Mouse (Mus musculus): ENCODE data around the gene Gapvd1. TPM values are rescaled to one million over a fixed set of nuclear protein-coding genes. Genes with fewer than 3 reads are reported as not detected.
"Not testable (repeated sequence)": the region's sequence is repeated elsewhere in the genome, so short reads cannot be mapped to it uniquely, and the experiment has no call there.

The Gapvd1 gene
- polyA plus RNA-seq, 1 experiment from 2014 or later = 89.4 TPM

- Histone ChIP-seq H3K4me3 (no peak overlapping the region), H3K4me1 (no peaks in the 10 kb centered on the region), H3K36me3 (replicated peaks) (no peaks in the 10 kb centered on the region; the same call in 1 of the 2 replicates), H3K27ac (no peak overlapping the region), H3K9me3 (no peaks in the 10 kb centered on the region), H3K27me3 (ENCODE audit: poor library complexity, severe bottlenecking) (no peaks in the 10 kb centered on the region)
- DNase-seq (ENCODE audit: extremely low spot score, low spot score) = no peak
- WGBS = 73% methylated on average over 2 of the region's 2 CpGs
Measured at GRCm38 (mm10) chr2:34762872-34763271, 7.8 kb upstream of the Gapvd1 start.

- no peak for DNase-seq (ENCODE audit: extremely low spot score, low spot score)
- H3K4me1 ChIP-seq = no peaks in the 10 kb centered on the region
- H3K27ac ChIP-seq = no peak overlapping the region
- no peaks in the 10 kb centered on the region for H3K36me3 ChIP-seq (replicated peaks)
- no peaks in the 10 kb centered on the region for H3K27me3 ChIP-seq (ENCODE audit: poor library complexity, severe bottlenecking)
- no peak overlapping the region for H3K4me3 ChIP-seq
- H3K9me3 ChIP-seq = no peaks in the 10 kb centered on the region
- WGBS = 95% methylated on average over 2 of the region's 2 CpGs
Measured at GRCm38 (mm10) chr2:34762174-34762573, 7.1 kb upstream of the Gapvd1 start.

- not testable (repeated sequence) for H3K27ac ChIP-seq; H3K4me3 ChIP-seq; DNase-seq (ENCODE audit: extremely low spot score, low spot score); H3K4me1 ChIP-seq; H3K36me3 ChIP-seq (replicated peaks); H3K27me3 ChIP-seq (ENCODE audit: poor library complexity, severe bottlenecking); H3K9me3 ChIP-seq
- 89% methylated on average over 5 of the region's 5 CpGs for WGBS
Measured at GRCm38 (mm10) chr2:34761272-34761671, 6.2 kb upstream of the Gapvd1 start.

- 94% methylated on average over 1 of the region's 1 CpGs for WGBS
- DNase-seq (ENCODE audit: extremely low spot score, low spot score) = no peak
- H3K4me1 ChIP-seq = peaks cover 19% of the 10 kb centered on the region
- no peaks in the 10 kb centered on the region for H3K36me3 ChIP-seq (replicated peaks)
- H3K27ac ChIP-seq = no peak overlapping the region
- H3K27me3 ChIP-seq (ENCODE audit: poor library complexity, severe bottlenecking) = no peaks in the 10 kb centered on the region
- no peaks in the 10 kb centered on the region for H3K9me3 ChIP-seq
- H3K4me3 ChIP-seq = no peak overlapping the region
Measured at GRCm38 (mm10) chr2:34757341-34757740, 2.3 kb upstream of the Gapvd1 start.

- DNase-seq (ENCODE audit: extremely low spot score, low spot score) = peak; percentile 87
- under 1% methylated on average over 83 of the region's 106 CpGs for WGBS
- no peaks in the 10 kb centered on the region for H3K9me3 ChIP-seq
Measured at GRCm38 (mm10) chr2:34753811-34754550, 1.1 kb downstream of the Gapvd1 start.

GRCm38 (mm10) chr2:34750245-34750644, 4.8 kb downstream of the Gapvd1 start:
- Histone ChIP-seq H3K27me3 (ENCODE audit: poor library complexity, severe bottlenecking) (no peaks in the 10 kb centered on the region), H3K27ac (no peak overlapping the region), H3K4me3 (no peak overlapping the region), H3K4me1 (peaks cover 22% of the 10 kb centered on the region), H3K36me3 (replicated peaks) (peaks cover 25% of the 10 kb centered on the region), H3K9me3 (no peaks in the 10 kb centered on the region)
- WGBS = 81% methylated on average over 2 of the region's 2 CpGs
- no peak for DNase-seq (ENCODE audit: extremely low spot score, low spot score)

More at GRCm38 (mm10) chr2:34753811-34754550, 1.1 kb downstream of the Gapvd1 start:
- peak overlapping the region; percentile 96 for H3K4me3 ChIP-seq
- H3K4me1 ChIP-seq = peaks cover 24% of the 10 kb centered on the region
- H3K27me3 ChIP-seq (ENCODE audit: poor library complexity, severe bottlenecking) = no peaks in the 10 kb centered on the region
- H3K27ac ChIP-seq = peak overlapping the region; percentile 98
- peaks cover 3% of the 10 kb centered on the region; the same call in 1 of the 2 replicates for H3K36me3 ChIP-seq (replicated peaks)

GRCm38 (mm10) chr2:34748479-34748878, 6.6 kb downstream of the Gapvd1 start:
- Histone ChIP-seq H3K9me3 (no peaks in the 10 kb centered on the region), H3K36me3 (replicated peaks) (peaks cover 36% of the 10 kb centered on the region), H3K27ac (no peak overlapping the region), H3K27me3 (ENCODE audit: poor library complexity, severe bottlenecking) (no peaks in the 10 kb centered on the region), H3K4me3 (no peak overlapping the region), H3K4me1 (peaks cover 16% of the 10 kb centered on the region)
- DNase-seq (ENCODE audit: extremely low spot score, low spot score) = no peak
- WGBS = 93% methylated on average over 4 of the region's 4 CpGs

GRCm38 (mm10) chr2:34745673-34746072, 9.4 kb downstream of the Gapvd1 start:
- Histone ChIP-seq H3K36me3 (replicated peaks) (peaks cover 51% of the 10 kb centered on the region), H3K4me3 (no peak overlapping the region), H3K4me1 (no peaks in the 10 kb centered on the region), H3K27me3 (ENCODE audit: poor library complexity, severe bottlenecking) (no peaks in the 10 kb centered on the region), H3K9me3 (no peaks in the 10 kb centered on the region), H3K27ac (no peak overlapping the region)
- WGBS = 92% methylated on average over 2 of the region's 2 CpGs
- no peak for DNase-seq (ENCODE audit: extremely low spot score, low spot score)

- peaks cover 48% of the 10 kb centered on the region for H3K36me3 ChIP-seq (replicated peaks)
- no peaks in the 10 kb centered on the region for H3K4me1 ChIP-seq
- no peaks in the 10 kb centered on the region for H3K9me3 ChIP-seq
- no peak overlapping the region for H3K4me3 ChIP-seq
- DNase-seq (ENCODE audit: extremely low spot score, low spot score) = no peak
- no peak overlapping the region for H3K27ac ChIP-seq
- WGBS = 97% methylated on average over 8 of the region's 8 CpGs
- no peaks in the 10 kb centered on the region for H3K27me3 ChIP-seq (ENCODE audit: poor library complexity, severe bottlenecking)
Measured at GRCm38 (mm10) chr2:34744476-34744875, 10.6 kb downstream of the Gapvd1 start.

- H3K4me1 ChIP-seq = no peaks in the 10 kb centered on the region
- no peak overlapping the region for H3K4me3 ChIP-seq
- 94% methylated on average over 8 of the region's 8 CpGs for WGBS
- peaks cover 41% of the 10 kb centered on the region for H3K36me3 ChIP-seq (replicated peaks)
- no peak for DNase-seq (ENCODE audit: extremely low spot score, low spot score)
- no peak overlapping the region for H3K27ac ChIP-seq
- no peaks in the 10 kb centered on the region for H3K27me3 ChIP-seq (ENCODE audit: poor library complexity, severe bottlenecking)
- no peaks in the 10 kb centered on the region for H3K9me3 ChIP-seq
Measured at GRCm38 (mm10) chr2:34742675-34743074, 12.4 kb downstream of the Gapvd1 start.

GRCm38 (mm10) chr2:34741390-34742159, 13.5 kb downstream of the Gapvd1 start:
- Histone ChIP-seq H3K27ac (no peak overlapping the region), H3K4me3 (no peak overlapping the region), H3K27me3 (ENCODE audit: poor library complexity, severe bottlenecking) (no peaks in the 10 kb centered on the region), H3K36me3 (replicated peaks) (peaks cover 35% of the 10 kb centered on the region), H3K4me1 (no peaks in the 10 kb centered on the region), H3K9me3 (no peaks in the 10 kb centered on the region)
- WGBS = 95% methylated on average over 12 of the region's 12 CpGs
- no peak for DNase-seq (ENCODE audit: extremely low spot score, low spot score)

- no peak overlapping the region for H3K27ac ChIP-seq
- H3K36me3 ChIP-seq (replicated peaks) = peaks cover 25% of the 10 kb centered on the region
- no peaks in the 10 kb centered on the region for H3K27me3 ChIP-seq (ENCODE audit: poor library complexity, severe bottlenecking)
- H3K4me3 ChIP-seq = no peak overlapping the region
- no peaks in the 10 kb centered on the region for H3K9me3 ChIP-seq
- WGBS = 82% methylated on average over 1 of the region's 1 CpGs
- H3K4me1 ChIP-seq = no peaks in the 10 kb centered on the region
- DNase-seq (ENCODE audit: extremely low spot score, low spot score) = no peak
Measured at GRCm38 (mm10) chr2:34739684-34740391, 15.2 kb downstream of the Gapvd1 start.

GRCm38 (mm10) chr2:34737911-34738310, 17.1 kb downstream of the Gapvd1 start:
- Histone ChIP-seq H3K27ac (no peak overlapping the region), H3K9me3 (no peaks in the 10 kb centered on the region), H3K4me3 (no peak overlapping the region), H3K27me3 (ENCODE audit: poor library complexity, severe bottlenecking) (no peaks in the 10 kb centered on the region), H3K36me3 (replicated peaks) (peaks cover 19% of the 10 kb centered on the region), H3K4me1 (no peaks in the 10 kb centered on the region)
- DNase-seq (ENCODE audit: extremely low spot score, low spot score) = no peak
- 76% methylated on average over 1 of the region's 1 CpGs for WGBS
